Mouse (Mus musculus): ENCODE measurements around the gene Ube2cbp. TPM values are rescaled to one million over a fixed set of nuclear protein-coding genes. Genes with fewer than 3 reads are reported as not detected.

The Ube2cbp gene
- polyA plus RNA-seq, 1 experiment from 2014 or later, result 3.6 TPM

GRCm38 (mm10) chr9:86466990-86467870 lies 2.5 kb upstream of the Ube2cbp start, which contains the start of gene Dop1a:
Gene Dop1a (plus strand): TSS chr9:86467154.
- under 1% methylated on average over 75 of the region's 93 CpGs for WGBS
- peak within 1 kb of the TSS; percentile 86 for H3K4me3 ChIP-seq
- H3K36me3 ChIP-seq, result no peaks in the 10 kb centered on the region
- peak within 1 kb of the TSS; percentile 86 for H3K9ac ChIP-seq
- ATAC-seq (ENCODE audit: insufficient number of reproducible peaks, low FRiP score, low TSS enrichment, low read depth), result peak; percentile 90
- H3K27me3 ChIP-seq, result no peaks in the 10 kb centered on the region
- H3K9me3 ChIP-seq, result no peaks in the 10 kb centered on the region
- no peaks in the 10 kb centered on the region; the same call in 1 of the 2 replicates for H3K4me1 ChIP-seq
- H3K4me2 ChIP-seq, result peak within 1 kb of the TSS; percentile 59
- peak within 1 kb of the TSS; percentile 84 for H3K27ac ChIP-seq

GRCm38 (mm10) chr9:86453626-86454025 lies 11.1 kb downstream of the Ube2cbp start:
- ATAC-seq (ENCODE audit: insufficient number of reproducible peaks, low FRiP score, low TSS enrichment, low read depth), result no peak

DNA sequence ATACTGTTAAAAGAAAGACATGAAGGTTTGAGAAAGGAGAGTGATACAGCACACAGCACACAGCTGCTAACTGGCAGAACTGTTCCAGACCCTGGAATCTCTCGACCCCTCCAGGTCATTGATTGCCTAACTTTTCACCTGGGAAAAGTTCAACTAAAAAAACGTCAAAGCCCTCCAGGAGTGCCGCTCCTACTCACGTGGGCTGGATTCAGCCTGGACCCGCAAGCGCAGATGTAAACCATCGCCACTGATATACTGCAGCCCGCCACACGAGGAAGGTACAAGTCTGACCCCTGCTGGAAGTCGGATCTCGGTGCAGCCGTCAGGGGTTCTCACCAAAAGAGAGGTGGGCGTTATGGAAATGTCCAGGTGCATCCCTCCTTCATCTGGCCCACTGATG lies 13.1 kb downstream of the Ube2cbp start:
- peaks cover 4% of the 10 kb centered on the region; the same call in 1 of the 2 replicates for H3K4me1 ChIP-seq
- H3K36me3 ChIP-seq, result no peaks in the 10 kb centered on the region
- peak overlapping the region; percentile 37 for H3K4me2 ChIP-seq
- no peak overlapping the region for H3K9ac ChIP-seq
- H3K27ac ChIP-seq, result no peak overlapping the region
- H3K4me3 ChIP-seq, result peak overlapping the region; percentile 23
- no peaks in the 10 kb centered on the region for H3K9me3 ChIP-seq
- WGBS, result under 1% methylated on average over 13 of the region's 13 CpGs
- H3K27me3 ChIP-seq, result no peaks in the 10 kb centered on the region
- peak; percentile 44; the same call in 1 of the 2 replicates for ATAC-seq (ENCODE audit: insufficient number of reproducible peaks, low FRiP score, low TSS enrichment, low read depth)

More at GRCm38 (mm10) chr9:86453626-86454025, 11.1 kb downstream of the Ube2cbp start:
- Histone ChIP-seq H3K9ac (no peak overlapping the region), H3K4me2 (no peak overlapping the region), H3K36me3 (no peaks in the 10 kb centered on the region), H3K4me3 (no peak overlapping the region), H3K4me1 (peaks cover 4% of the 10 kb centered on the region; the same call in 1 of the 2 replicates), H3K27ac (no peak overlapping the region), H3K27me3 (no peaks in the 10 kb centered on the region), H3K9me3 (no peaks in the 10 kb centered on the region)
- WGBS, result 78% methylated on average over 3 of the region's 3 CpGs

DNA sequence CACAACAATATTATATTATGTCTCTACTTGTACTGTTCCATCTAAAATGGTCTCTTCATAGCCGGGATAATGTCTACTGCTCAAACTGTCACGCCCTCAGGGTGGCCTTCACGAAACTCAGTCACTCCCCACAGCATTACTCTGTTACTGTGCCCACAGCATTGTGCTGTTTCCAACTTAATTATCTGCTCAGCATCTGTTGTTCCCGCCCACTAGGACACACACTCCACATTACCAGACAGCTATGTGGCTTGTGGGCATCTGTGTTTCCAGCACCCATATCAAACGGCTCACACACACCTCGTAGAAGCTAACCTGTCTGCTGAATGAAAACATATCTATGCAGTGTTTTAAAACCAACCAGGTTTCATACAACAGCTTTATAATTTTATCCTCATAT lies 13.7 kb downstream of the Ube2cbp start:
- no peak overlapping the region for H3K27ac ChIP-seq
- H3K4me2 ChIP-seq, result no peak overlapping the region
- no peaks in the 10 kb centered on the region for H3K36me3 ChIP-seq
- H3K4me3 ChIP-seq, result no peak overlapping the region
- no peak for ATAC-seq (ENCODE audit: insufficient number of reproducible peaks, low FRiP score, low TSS enrichment, low read depth)
- no peaks in the 10 kb centered on the region for H3K9me3 ChIP-seq
- H3K9ac ChIP-seq, result no peak overlapping the region
- 35% methylated on average over 6 of the region's 6 CpGs for WGBS
- no peaks in the 10 kb centered on the region for H3K27me3 ChIP-seq
- peaks cover 4% of the 10 kb centered on the region; the same call in 1 of the 2 replicates for H3K4me1 ChIP-seq

DNA sequence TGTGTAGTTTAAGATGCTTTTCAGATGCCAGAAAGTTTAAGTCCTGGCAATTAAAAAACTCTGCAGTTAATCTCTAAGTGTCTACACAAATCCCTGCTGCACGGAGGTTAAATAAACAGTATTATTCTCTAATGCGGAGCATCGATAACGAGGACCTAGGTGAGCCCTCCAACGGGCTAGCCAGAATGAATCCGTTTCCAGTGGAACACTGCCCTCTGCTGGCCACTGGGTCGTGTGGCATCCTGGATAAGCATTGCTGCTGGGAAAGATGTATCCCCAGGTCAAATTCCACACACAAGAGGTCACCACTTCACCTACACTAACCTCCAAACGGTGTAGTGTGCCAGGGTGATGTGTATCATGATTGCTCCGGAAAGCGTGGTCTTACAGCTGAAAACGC lies 15.2 kb downstream of the Ube2cbp start:
- 4% methylated on average over 11 of the region's 11 CpGs for WGBS
- ATAC-seq (ENCODE audit: insufficient number of reproducible peaks, low FRiP score, low TSS enrichment, low read depth), result no peak

DNA sequence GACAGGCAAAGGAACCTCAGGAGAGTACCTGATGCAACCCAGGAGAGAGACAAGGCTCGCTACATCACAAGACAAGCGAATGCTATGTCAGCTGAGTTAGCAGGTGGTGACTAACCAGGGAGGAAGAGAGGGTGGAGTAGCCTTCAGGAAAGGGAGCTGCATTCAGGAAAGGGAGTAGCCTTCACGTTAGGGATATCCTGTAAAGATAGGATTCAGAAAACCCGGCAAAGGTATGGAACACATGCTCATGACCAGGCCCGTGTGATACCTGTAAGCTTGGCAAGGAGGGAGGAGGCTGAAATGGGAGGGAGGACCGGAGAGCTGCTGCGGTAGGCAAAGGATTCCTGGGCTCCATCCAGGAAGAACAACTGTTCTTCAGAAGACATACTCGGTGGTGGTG lies 17.3 kb downstream of the Ube2cbp start:
- H3K4me3 ChIP-seq, result no peak overlapping the region
- no peak overlapping the region for H3K4me2 ChIP-seq
- no peak overlapping the region for H3K9ac ChIP-seq
- no peak for ATAC-seq (ENCODE audit: insufficient number of reproducible peaks, low FRiP score, low TSS enrichment, low read depth)
- H3K9me3 ChIP-seq, result no peaks in the 10 kb centered on the region
- no peaks in the 10 kb centered on the region for H3K27me3 ChIP-seq
- H3K4me1 ChIP-seq, result peaks cover 4% of the 10 kb centered on the region; the same call in 1 of the 2 replicates
- 89% methylated on average over 8 of the region's 8 CpGs for WGBS
- H3K27ac ChIP-seq, result no peak overlapping the region
- no peaks in the 10 kb centered on the region for H3K36me3 ChIP-seq

More for the DNA sequence above, 15.2 kb downstream of the Ube2cbp start:
- Histone ChIP-seq H3K9ac (no peak overlapping the region), H3K9me3 (no peaks in the 10 kb centered on the region), H3K36me3 (no peaks in the 10 kb centered on the region), H3K4me3 (no peak overlapping the region), H3K4me1 (peaks cover 4% of the 10 kb centered on the region; the same call in 1 of the 2 replicates), H3K27me3 (no peaks in the 10 kb centered on the region), H3K4me2 (no peak overlapping the region), H3K27ac (no peak overlapping the region)

DNA sequence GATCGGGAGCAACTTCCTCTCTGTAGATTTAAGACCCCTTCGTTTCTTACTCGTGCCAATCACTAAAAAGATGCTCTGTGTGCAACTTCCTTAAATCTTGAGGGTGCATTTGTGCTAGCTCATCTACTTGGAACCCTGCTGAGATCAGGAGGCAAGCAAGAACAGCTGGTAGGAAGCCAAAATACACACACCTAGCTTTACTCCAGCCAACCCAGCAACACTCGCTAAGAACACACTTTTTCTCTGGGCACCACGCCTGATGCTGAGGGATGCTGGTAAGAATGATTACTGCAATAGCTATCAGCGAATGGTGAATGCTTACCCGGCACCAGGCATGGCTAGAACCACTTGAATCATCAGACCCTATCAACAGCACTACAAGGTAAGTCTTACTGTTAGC lies 17.9 kb downstream of the Ube2cbp start:
- no peak overlapping the region for H3K4me3 ChIP-seq
- 72% methylated on average over 7 of the region's 7 CpGs for WGBS

GRCm38 (mm10) chr9:86442248-86442647 lies 22.5 kb downstream of the Ube2cbp start:
- H3K4me2 ChIP-seq, result no peak overlapping the region
- H3K9ac ChIP-seq, result no peak overlapping the region
- H3K4me1 ChIP-seq, result no peaks in the 10 kb centered on the region
- WGBS, result 64% methylated on average over 4 of the region's 4 CpGs
- no peak overlapping the region for H3K27ac ChIP-seq
- no peaks in the 10 kb centered on the region for H3K36me3 ChIP-seq
- no peak overlapping the region for H3K4me3 ChIP-seq
- H3K9me3 ChIP-seq, result no peaks in the 10 kb centered on the region
- no peak for ATAC-seq (ENCODE audit: insufficient number of reproducible peaks, low FRiP score, low TSS enrichment, low read depth)
- no peaks in the 10 kb centered on the region for H3K27me3 ChIP-seq

More for the DNA sequence above, 17.9 kb downstream of the Ube2cbp start:
- Histone ChIP-seq H3K4me2 (no peak overlapping the region), H3K27me3 (no peaks in the 10 kb centered on the region), H3K36me3 (no peaks in the 10 kb centered on the region), H3K4me1 (peaks cover 4% of the 10 kb centered on the region; the same call in 1 of the 2 replicates), H3K27ac (no peak overlapping the region), H3K9ac (no peak overlapping the region), H3K9me3 (no peaks in the 10 kb centered on the region)
- no peak for ATAC-seq (ENCODE audit: insufficient number of reproducible peaks, low FRiP score, low TSS enrichment, low read depth)

GRCm38 (mm10) chr9:86438337-86439009 lies 26.3 kb downstream of the Ube2cbp start:
- no peak overlapping the region for H3K4me2 ChIP-seq
- H3K4me3 ChIP-seq, result no peak overlapping the region
- H3K27me3 ChIP-seq, result no peaks in the 10 kb centered on the region
- H3K27ac ChIP-seq, result no peak overlapping the region
- 52% methylated on average over 11 of the region's 11 CpGs for WGBS
- H3K36me3 ChIP-seq, result no peaks in the 10 kb centered on the region
- no peak overlapping the region for H3K9ac ChIP-seq
- H3K9me3 ChIP-seq, result no peaks in the 10 kb centered on the region
- no peak for ATAC-seq (ENCODE audit: insufficient number of reproducible peaks, low FRiP score, low TSS enrichment, low read depth)
- H3K4me1 ChIP-seq, result no peaks in the 10 kb centered on the region

GRCm38 (mm10) chr9:86436608-86437007 lies 28.1 kb downstream of the Ube2cbp start:
- Histone ChIP-seq H3K27me3 (no peaks in the 10 kb centered on the region), H3K4me1 (no peaks in the 10 kb centered on the region), H3K9ac (no peak overlapping the region), H3K9me3 (no peaks in the 10 kb centered on the region), H3K4me2 (no peak overlapping the region), H3K4me3 (no peak overlapping the region), H3K36me3 (no peaks in the 10 kb centered on the region), H3K27ac (no peak overlapping the region)
- ATAC-seq (ENCODE audit: insufficient number of reproducible peaks, low FRiP score, low TSS enrichment, low read depth), result no peak
- 90% methylated on average over 8 of the region's 8 CpGs for WGBS

- H3K9ac ChIP-seq, result no peak overlapping the region
- H3K9me3 ChIP-seq, result no peaks in the 10 kb centered on the region
- H3K4me1 ChIP-seq, result no peaks in the 10 kb centered on the region
- no peak overlapping the region for H3K4me3 ChIP-seq
- H3K4me2 ChIP-seq, result no peak overlapping the region
- no peaks in the 10 kb centered on the region for H3K27me3 ChIP-seq
- no peak for ATAC-seq (ENCODE audit: insufficient number of reproducible peaks, low FRiP score, low TSS enrichment, low read depth)
- H3K27ac ChIP-seq, result no peak overlapping the region
- 85% methylated on average over 3 of the region's 3 CpGs for WGBS
- H3K36me3 ChIP-seq, result no peaks in the 10 kb centered on the region
Observed at GRCm38 (mm10) chr9:86435510-86435909, 29.2 kb downstream of the Ube2cbp start.

GRCm38 (mm10) chr9:86423331-86423730 lies 41.4 kb downstream of the Ube2cbp start:
- H3K27ac ChIP-seq, result no peak overlapping the region
- no peak overlapping the region for H3K4me2 ChIP-seq
- H3K9me3 ChIP-seq, result no peaks in the 10 kb centered on the region
- no peaks in the 10 kb centered on the region for H3K36me3 ChIP-seq
- H3K4me3 ChIP-seq, result no peak overlapping the region
- no peak overlapping the region for H3K9ac ChIP-seq
- ATAC-seq (ENCODE audit: insufficient number of reproducible peaks, low FRiP score, low TSS enrichment, low read depth), result no peak
- no peaks in the 10 kb centered on the region for H3K4me1 ChIP-seq
- WGBS, result 74% methylated on average over 4 of the region's 4 CpGs
- H3K27me3 ChIP-seq, result no peaks in the 10 kb centered on the region

Data from limb, embryonic 15.5 days (tissue).